Mouse (Mus musculus): Measurements from ENCODE around the gene Mtcl1. TPM values are rescaled to one million over a fixed set of nuclear protein-coding genes. Genes with fewer than 3 reads are reported as not detected.

The Mtcl1 gene
- total RNA-seq, 2 experiments from 2014 or later = 109 to 122 TPM

- DNase-seq (ENCODE audit: low spot score in 2 of 2) = no peak
Observed at GRCm38 (mm10) chr17:66410884-66411426, 38.6 kb downstream of the Mtcl1 start.

GRCm38 (mm10) chr17:66409070-66409605 lies 40.4 kb downstream of the Mtcl1 start:
- DNase-seq (ENCODE audit: low spot score in 2 of 2) = no peak

GRCm38 (mm10) chr17:66408400-66408799 lies 41.1 kb downstream of the Mtcl1 start:
- DNase-seq (ENCODE audit: low spot score in 2 of 2) = no peak

GRCm38 (mm10) chr17:66407833-66408232 lies 41.7 kb downstream of the Mtcl1 start:
- DNase-seq (ENCODE audit: low spot score in 2 of 2) = no peak

- no peak for DNase-seq (ENCODE audit: low spot score in 2 of 2)
Observed at GRCm38 (mm10) chr17:66405601-66406000, 43.9 kb downstream of the Mtcl1 start.

GRCm38 (mm10) chr17:66404883-66405590 lies 44.5 kb downstream of the Mtcl1 start:
- DNase-seq (ENCODE audit: low spot score in 2 of 2) = peak in 1 of 2 experiments; percentile 34

GRCm38 (mm10) chr17:66402791-66403470 lies 46.6 kb downstream of the Mtcl1 start:
- no peak for DNase-seq (ENCODE audit: low spot score in 2 of 2)

- DNase-seq (ENCODE audit: low spot score in 2 of 2) = no peak
Observed at GRCm38 (mm10) chr17:66401596-66402265, 47.8 kb downstream of the Mtcl1 start.

GRCm38 (mm10) chr17:66399780-66400179 lies 49.8 kb downstream of the Mtcl1 start:
- no peak for DNase-seq (ENCODE audit: low spot score in 2 of 2)

- DNase-seq (ENCODE audit: low spot score in 2 of 2) = no peak
Observed at GRCm38 (mm10) chr17:66394571-66394970, 55.0 kb downstream of the Mtcl1 start.

- no peak for DNase-seq (ENCODE audit: low spot score in 2 of 2)
Observed at GRCm38 (mm10) chr17:66388307-66388706, 61.2 kb downstream of the Mtcl1 start.

- no peak for DNase-seq (ENCODE audit: low spot score in 2 of 2)
Observed at GRCm38 (mm10) chr17:66381338-66381737, 68.2 kb downstream of the Mtcl1 start.

GRCm38 (mm10) chr17:66379900-66380857 lies 69.4 kb downstream of the Mtcl1 start:
- no peak for DNase-seq (ENCODE audit: low spot score in 2 of 2)

- DNase-seq (ENCODE audit: low spot score in 2 of 2) = no peak
Observed at GRCm38 (mm10) chr17:66379308-66379707, 70.2 kb downstream of the Mtcl1 start.

GRCm38 (mm10) chr17:66378127-66378526 lies 71.4 kb downstream of the Mtcl1 start:
- DNase-seq (ENCODE audit: low spot score in 2 of 2) = no peak

GRCm38 (mm10) chr17:66374633-66375272 lies 74.8 kb downstream of the Mtcl1 start:
- DNase-seq (ENCODE audit: low spot score in 2 of 2) = no peak

- no peak for DNase-seq (ENCODE audit: low spot score in 2 of 2)
Observed at GRCm38 (mm10) chr17:66370867-66371266, 78.7 kb downstream of the Mtcl1 start.

- no peak for DNase-seq (ENCODE audit: low spot score in 2 of 2)
Observed at GRCm38 (mm10) chr17:66369777-66370176, 79.8 kb downstream of the Mtcl1 start.

- DNase-seq (ENCODE audit: low spot score in 2 of 2) = peak; percentile 58 to 63
Observed at GRCm38 (mm10) chr17:66368127-66368526, 81.4 kb downstream of the Mtcl1 start.

GRCm38 (mm10) chr17:66365664-66366063 lies 83.9 kb downstream of the Mtcl1 start:
- no peak for DNase-seq (ENCODE audit: low spot score in 2 of 2)

Data from left cerebral cortex, adult 18-20 months (tissue).